9 mouse cellular contexts compared by ENCODE assay signal in genomic region chr17:30024651-30025050, GRCm38 (mm10). TPM values are rescaled to one million over a fixed set of nuclear protein-coding genes. Genes with fewer than 3 reads are reported as not detected.
A peak's percentile ranks its signal among the peaks of the same experiment; 100 is the strongest.
DNase-seq lines count a peak whose midpoint lies in the region; ATAC-seq and TF ChIP-seq lines count a peak whose summit lies in the region.
"Had no signal": no experiment of that assay in that cellular context is flagged by ENCODE, and none has a peak within 500 bp of the region (broad histone marks: within the 10 kb centered on the region; RNA-seq: fewer than 3 reads in every experiment).

No protein-coding gene starts in this region.

- no peak for TF ChIP-seq POLR2A in CH12.LX (IDR thresholded peaks at IDR 0.05; ENCODE audit: low read depth, low read length)

- dilution Hi-C loops in CH12.LX (cut with MboI; ENCODE audit: extremely low pct_ligation_motif_present, extremely low pct_unique_long_range_greater_than_20kb, low sequenced_read_pairs): no loop called here

- no peak overlapping the region for H3K27ac ChIP-seq in CH12.LX (ENCODE audit: insufficient read depth, low read depth)
- H3K27ac ChIP-seq in gastrocnemius, adult 2 months: peak overlapping the region; percentile 77; the same call in 1 of the 2 replicates
- H3K27ac ChIP-seq: liver, embryonic 15.5 days had no signal

- TF ChIP-seq EP300 in CH12.LX (IDR thresholded peaks at IDR 0.05; ENCODE audit: low read length): no peak

- H3K9ac ChIP-seq in CH12.LX (ENCODE audit: insufficient read depth, low read depth): no peak overlapping the region
- H3K9ac ChIP-seq: liver, embryonic 15.5 days had no signal

- intact Hi-C loops in gastrocnemius, adult 2 months (cut with DNase I): loop anchor here (1.0 kb wide), 1 partner anchor 48 kb away; no protein-coding TSS in a partner anchor

- no peak overlapping the region for H3K4me3 ChIP-seq in CH12.LX (replicated peaks in 1 of 3; ENCODE audit: low read depth in 2 of 3, low read length in 2 of 3, poor library complexity in 1 of 3)
- H3K4me3 ChIP-seq in gastrocnemius, adult 2 months: no peak overlapping the region
- H3K4me3 ChIP-seq: liver, embryonic 15.5 days had no signal

- no peak for ATAC-seq in cerebellum, adult (ENCODE audit: insufficient number of reproducible peaks, low FRiP score, low TSS enrichment)

- peak; percentile 66 for DNase-seq in cerebellum, adult 11 months
- DNase-seq in CH12.LX (ENCODE audit: extremely low read depth): peak; percentile 57
- peak; percentile 51 for DNase-seq in cerebellum, adult 11-12 months
- DNase-seq in gastrocnemius, adult 2 months: peak; percentile 80
- DNase-seq in layer of hippocampus, adult 9-10 months (ENCODE audit: low spot score): peak; percentile 40
- peak; percentile 80 for DNase-seq in mesoderm, embryonic 11.5 days (ENCODE audit: low read depth, low spot score)
- peak; percentile 54 to 81 for DNase-seq in spleen, postnatal 4 days (ENCODE audit: low spot score in 2 of 2)

- H3K27me3 ChIP-seq in CH12.LX (replicated peaks): no peaks in the 10 kb centered on the region
- H3K27me3 ChIP-seq: liver, embryonic 15.5 days had no signal

- peak; percentile 57 for TF ChIP-seq RAD21 in CH12.LX (IDR thresholded peaks at IDR 0.05; ENCODE audit: low read depth, low read length)

- H3K4me1 ChIP-seq in CH12.LX (ENCODE audit: control insufficient read depth in 1 of 2, insufficient read depth in 2 of 2): peaks cover 7 to 36% of the 10 kb centered on the region in 2 experiments; a peak in 3 of 4 replicates

- no peak overlapping the region for H3K4me2 ChIP-seq in CH12.LX (ENCODE audit: insufficient read depth, low read depth, poor library complexity, severe bottlenecking)
- H3K4me2 ChIP-seq: liver, embryonic 15.5 days had no signal

- TF ChIP-seq CTCF in CH12.LX (conservative IDR thresholded peaks at IDR 0.05 in 1 of 2, IDR thresholded peaks at IDR 0.05 in 1 of 2; ENCODE audit: low read depth in 2 of 2, low read length in 2 of 2): peak; percentile 76 to 77
- peak; percentile 90 for TF ChIP-seq CTCF in gastrocnemius, adult 2 months (IDR thresholded peaks at IDR 0.05)

- H3K36me3 ChIP-seq in CH12.LX (replicated peaks in 1 of 2; ENCODE audit: control insufficient read depth in 1 of 2, insufficient read depth in 1 of 2, low read length in 1 of 2): peaks cover 2 to 28% of the 10 kb centered on the region in 2 experiments
- H3K36me3 ChIP-seq: liver, embryonic 15.5 days had no signal

- in situ Hi-C loops in CH12.LX (cut with MboI; ENCODE audit: low pct_ligation_motif_present, low pct_unique_long_range_greater_than_20kb, low sequenced_read_pairs): no loop called here

- H3K79me2 ChIP-seq in CH12.LX (replicated peaks; ENCODE audit: control insufficient read depth, extremely low read depth, insufficient read depth, poor library complexity, severe bottlenecking): peaks cover 6% of the 10 kb centered on the region; the same call in 1 of the 2 replicates

- H3K9me3 ChIP-seq in CH12.LX (replicated peaks; ENCODE audit: low read length): no peaks in the 10 kb centered on the region
- H3K9me3 ChIP-seq: liver, embryonic 15.5 days had no signal

TF ChIP-seq in CH12.LX, 34 proteins besides CTCF, POLR2A, EP300 and RAD21:
- TF ChIP-seq ETS1 (conservative IDR thresholded peaks at IDR 0.05; ENCODE audit: low read depth, low read length): no peak
- TF ChIP-seq RCOR1 (conservative IDR thresholded peaks at IDR 0.05; ENCODE audit: low read depth, low read length): no peak
- no peak for TF ChIP-seq MAFK (IDR thresholded peaks at IDR 0.05; ENCODE audit: insufficient replicate concordance, low read length)
- no peak for TF ChIP-seq POLR2AphosphoS2 (IDR thresholded peaks at IDR 0.05; ENCODE audit: low read depth, low read length)
- no peak for TF ChIP-seq CHD1 (IDR thresholded peaks at IDR 0.05; ENCODE audit: low read depth, low read length)
- no peak for TF ChIP-seq USF1 (IDR thresholded peaks at IDR 0.05; ENCODE audit: low read depth, low read length)
- TF ChIP-seq SIN3A (IDR thresholded peaks at IDR 0.05; ENCODE audit: low read length): no peak
- no peak for TF ChIP-seq KAT2A (IDR thresholded peaks at IDR 0.05; ENCODE audit: insufficient replicate concordance, low read length)
- 0 out of 2 replicates have a peak, but pooled peaks have one; percentile 26 for TF ChIP-seq MYC (IDR thresholded peaks at IDR 0.05; ENCODE audit: low read depth, low read length)
- TF ChIP-seq ELF1 (IDR thresholded peaks at IDR 0.05; ENCODE audit: low read depth, low read length): no peak
- no peak for TF ChIP-seq MAX (IDR thresholded peaks at IDR 0.05; ENCODE audit: low read length)
- TF ChIP-seq ZNF384 (IDR thresholded peaks at IDR 0.05; ENCODE audit: low read depth, low read length): no peak
- peak; percentile 78 for TF ChIP-seq SMC3 (IDR thresholded peaks at IDR 0.05; ENCODE audit: low read depth, low read length)
TF ChIP-seq in CH12.LX: peak in this region for 2.

RNA-seq across cellular contexts. Expression of gene Zfand3, which starts 20.1 kb away (rescaled TPM):
- total RNA-seq in CH12.LX (2012; rRNA removed) (15.1 and 23.2 TPM in 2 replicates), CH12.LX (2014; rRNA removed) (18.0 and 23.5 TPM in 2 replicates)
- polyA plus RNA-seq in CH12.LX (2012; ENCODE audit: insufficient read length, low read depth): 33.7 and 44.0 TPM in 2 replicates
- 100 to 1,000 TPM; 193 to 204 TPM for total RNA-seq in gastrocnemius, adult 2 months (2021)

RNA-seq across cellular contexts. Expression of gene Mdga1, which starts 54.8 kb away (rescaled TPM):
- total RNA-seq in CH12.LX (2012; rRNA removed): 0.25 and 0.38 TPM in 2 replicates
- total RNA-seq in CH12.LX (2014; rRNA removed): 0.34 and 0.39 TPM in 2 replicates
- polyA plus RNA-seq in CH12.LX (2012; ENCODE audit: insufficient read length, low read depth): 0.29 and 0.65 TPM in 2 replicates
- 10 to 100 TPM; 29.5 to 41.3 TPM for total RNA-seq in gastrocnemius, adult 2 months (2021)

Comparison
In these comparisons a context has a peak if more than half of its experiments do, and no peak if none do; other contexts are left out.
1. RNA of gene Zfand3, which starts 20.1 kb away (total RNA-seq): 193 to 204 TPM in gastrocnemius, adult 2 months; 15.1 to 23.5 TPM in CH12.LX; every median in the first group is over 4 times any median in the second.
2. RNA of gene Mdga1, which starts 54.8 kb away (total RNA-seq): 29.5 to 41.3 TPM in gastrocnemius, adult 2 months; 0.25 to 0.39 TPM in CH12.LX; every median in the first group is over 10 times any median in the second.
3. Peak in every context shown above with its lines, with median percentiles within 50 percentile points of each other: DNase-seq.